Mouse (Mus musculus) cortical plate, adult 2 months (tissue): Measurements from ENCODE around the gene Ube2j1.

Source experiments
- CTCF ChIP-seq: fragments of 200-500 bp; IDR thresholded peaks from 2 replicates; pipeline ENCODE4 v1.5.1; 2011; ENCODE audit warnings: mild to moderate bottlenecking, control low read depth, low read length; ENCODE audit not compliant: insufficient read depth; ENCODE audit errors: extremely low read depth
- POLR2A ChIP-seq: fragments of 200-500 bp; IDR thresholded peaks from 2 replicates; pipeline ENCODE4 v1.6.1; 2011; ENCODE audit warnings: mild to moderate bottlenecking, low read length, control low read depth; ENCODE audit not compliant: insufficient read depth; ENCODE audit errors: extremely low read depth

- TF ChIP-seq POLR2A = no peak
- TF ChIP-seq CTCF = no peak
Observed at GRCm38 (mm10) chr4:33032045-33032444, 829 bp downstream of the Ube2j1 start.
